Mouse (Mus musculus) hindbrain, embryonic 13.5 days (tissue): ENCODE results near the gene B3gnt8. TPM values are rescaled to one million over a fixed set of nuclear protein-coding genes. Genes with fewer than 3 reads are reported as not detected.

Source experiments
- ATAC-seq: fragments of 200-750 bp; cut with Nextera tagmentation; 2 replicates; pipeline ENCODE4 v1.8.0; 2017; ENCODE audit warnings: moderate TSS enrichment; ENCODE audit not compliant: low FRiP score
- H3K27ac ChIP-seq: fragments of 300-500 bp; sonication (generic); 2 replicates; pipeline ENCODE4 v1.5.1; 2015; ENCODE audit warnings: inconsistent platforms, mild to moderate bottlenecking, moderate library complexity
- H3K27me3 ChIP-seq: fragments of 300-500 bp; sonication (generic); 2 replicates; pipeline ENCODE4 v1.6.1; 2015; ENCODE audit warnings: mild to moderate bottlenecking, inconsistent platforms
- H3K36me3 ChIP-seq: fragments of 300-500 bp; sonication (generic); 2 replicates; pipeline ENCODE4 v1.6.1; 2015; ENCODE audit warnings: mild to moderate bottlenecking, inconsistent platforms
- H3K4me1 ChIP-seq: fragments of 300-500 bp; sonication (generic); replicated peaks from 2 replicates; pipeline ENCODE4 v1.6.1; 2015; ENCODE audit warnings: inconsistent platforms
- H3K4me2 ChIP-seq: fragments of 300-500 bp; sonication (generic); 2 replicates; pipeline ENCODE4 v1.6.1; 2015; ENCODE audit warnings: inconsistent platforms, mild to moderate bottlenecking, moderate library complexity
- H3K4me3 ChIP-seq: fragments of 300-500 bp; sonication (generic); 2 replicates; pipeline ENCODE4 v1.5.1; 2015; ENCODE audit warnings: mild to moderate bottlenecking, inconsistent platforms
- H3K9ac ChIP-seq: fragments of 300-500 bp; sonication (generic); 2 replicates; pipeline ENCODE4 v1.6.1; 2015; ENCODE audit warnings: mild to moderate bottlenecking, inconsistent platforms
- H3K9me3 ChIP-seq: fragments of 300-500 bp; sonication (generic); 2 replicates; pipeline ENCODE4 v1.6.1; 2016; ENCODE audit warnings: inconsistent platforms
- WGBS: fragments of 180-500 bp; shearing (Covaris S2); methylation state at CpG from one replicate; pipeline ENCODE4 v1.1.7; 2015; 5-methylcytosine and 5-hydroxymethylcytosine counted together
- polyA plus RNA-seq: library from polyadenylated mRNA; unstranded; fragments of >200 nt; fragmentation: Nextera tagmentation; extraction: Ambion mirVana; gene quantifications from 2 replicates; pipeline ENCODE4 v1.2.1, GENCODE M21; 2015

Gene B3gnt8
- polyA plus RNA-seq, 1 experiment from 2014 or later, result 1.0 TPM

DNA sequence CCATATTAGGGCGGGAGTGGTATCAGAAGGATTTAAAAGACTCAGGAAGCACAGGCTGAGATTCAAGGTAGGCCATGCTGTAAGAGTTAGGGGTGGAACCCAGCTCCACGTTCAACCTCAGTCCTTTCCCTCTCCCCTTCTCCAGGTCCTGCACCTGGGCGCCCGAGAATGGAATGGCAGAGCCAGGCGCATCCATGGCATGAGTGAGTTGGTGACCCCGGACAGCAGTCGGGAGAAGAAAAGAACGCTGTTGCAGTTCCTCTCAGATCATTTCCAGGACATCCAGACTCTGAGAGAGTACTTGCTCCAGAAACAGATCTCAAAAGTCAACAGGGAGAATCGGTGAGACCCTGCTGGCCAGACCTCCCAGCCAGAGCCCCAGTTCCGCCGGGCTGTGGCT is 5.7 kb upstream of the B3gnt8 start:
- ATAC-seq, result no peak
- Histone ChIP-seq H3K4me1 (peaks cover 7% of the 10 kb centered on the region), H3K27ac (no peak overlapping the region), H3K9me3 (no peaks in the 10 kb centered on the region), H3K36me3 (peaks cover 48% of the 10 kb centered on the region), H3K4me3 (no peak overlapping the region), H3K4me2 (no peak overlapping the region), H3K9ac (no peak overlapping the region), H3K27me3 (peaks cover 6% of the 10 kb centered on the region; the same call in 1 of the 2 replicates)
- WGBS, result 92% methylated on average over 11 of the region's 11 CpGs

DNA sequence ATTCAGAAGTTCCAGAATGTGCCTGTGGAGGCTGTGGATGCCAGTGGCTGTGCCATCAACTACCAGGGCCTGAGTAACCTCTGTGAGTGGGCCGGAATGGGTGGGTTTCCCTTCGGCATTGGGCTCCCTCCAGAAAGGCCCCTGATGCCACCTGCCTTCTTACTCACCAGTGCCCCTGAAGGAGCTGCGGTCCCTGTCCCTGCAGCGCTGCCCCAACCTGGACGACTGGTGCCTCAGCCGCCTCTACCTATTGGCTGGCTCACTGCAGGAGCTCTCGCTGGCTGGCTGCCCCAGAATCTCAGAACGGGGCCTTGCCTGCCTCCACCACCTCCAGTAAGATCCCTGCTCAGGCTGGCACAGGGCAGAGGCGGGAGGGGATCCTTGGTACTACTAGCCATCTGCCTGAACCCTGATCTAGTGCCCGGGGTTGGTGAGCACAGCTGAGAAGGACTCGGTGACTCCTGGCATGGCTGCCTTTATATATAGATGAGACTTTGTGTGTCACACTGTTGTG is 2.5 kb upstream of the B3gnt8 start:
- no peak overlapping the region for H3K27ac ChIP-seq
- WGBS, result 90% methylated on average over 11 of the region's 11 CpGs
- ATAC-seq, result no peak
- H3K9ac ChIP-seq, result no peak overlapping the region
- H3K9me3 ChIP-seq, result no peaks in the 10 kb centered on the region
- H3K4me3 ChIP-seq, result no peak overlapping the region
- H3K4me2 ChIP-seq, result no peak overlapping the region
- peaks cover 27% of the 10 kb centered on the region for H3K4me1 ChIP-seq
- peaks cover 54% of the 10 kb centered on the region for H3K36me3 ChIP-seq
- peaks cover 27% of the 10 kb centered on the region for H3K27me3 ChIP-seq

DNA sequence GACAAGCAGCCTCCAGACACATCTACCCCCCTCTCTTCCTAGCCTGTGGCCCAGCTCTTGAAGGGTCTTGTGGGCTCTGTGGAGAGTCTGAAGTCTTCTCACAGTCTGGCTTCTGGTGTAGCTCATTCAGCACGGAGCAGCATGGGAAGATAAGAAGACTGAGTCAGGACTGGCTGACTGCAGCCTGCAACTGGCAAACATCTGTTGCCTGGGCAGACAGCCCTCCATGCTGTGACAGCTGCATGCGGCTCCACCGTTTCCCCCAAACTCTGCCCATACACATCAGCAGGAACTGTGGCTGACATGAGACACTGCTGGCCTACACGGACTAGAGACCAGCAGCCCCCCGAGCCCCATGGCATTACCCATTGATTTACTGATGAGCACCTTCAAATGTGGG is 1.6 kb upstream of the B3gnt8 start:
- Histone ChIP-seq H3K27me3 (peaks cover 36% of the 10 kb centered on the region), H3K9me3 (no peaks in the 10 kb centered on the region), H3K27ac (no peak overlapping the region), H3K4me2 (no peak overlapping the region), H3K36me3 (peaks cover 63% of the 10 kb centered on the region), H3K4me1 (peaks cover 24% of the 10 kb centered on the region), H3K9ac (no peak overlapping the region), H3K4me3 (no peak overlapping the region)
- WGBS, result 83% methylated on average over 5 of the region's 5 CpGs
- ATAC-seq, result no peak

DNA sequence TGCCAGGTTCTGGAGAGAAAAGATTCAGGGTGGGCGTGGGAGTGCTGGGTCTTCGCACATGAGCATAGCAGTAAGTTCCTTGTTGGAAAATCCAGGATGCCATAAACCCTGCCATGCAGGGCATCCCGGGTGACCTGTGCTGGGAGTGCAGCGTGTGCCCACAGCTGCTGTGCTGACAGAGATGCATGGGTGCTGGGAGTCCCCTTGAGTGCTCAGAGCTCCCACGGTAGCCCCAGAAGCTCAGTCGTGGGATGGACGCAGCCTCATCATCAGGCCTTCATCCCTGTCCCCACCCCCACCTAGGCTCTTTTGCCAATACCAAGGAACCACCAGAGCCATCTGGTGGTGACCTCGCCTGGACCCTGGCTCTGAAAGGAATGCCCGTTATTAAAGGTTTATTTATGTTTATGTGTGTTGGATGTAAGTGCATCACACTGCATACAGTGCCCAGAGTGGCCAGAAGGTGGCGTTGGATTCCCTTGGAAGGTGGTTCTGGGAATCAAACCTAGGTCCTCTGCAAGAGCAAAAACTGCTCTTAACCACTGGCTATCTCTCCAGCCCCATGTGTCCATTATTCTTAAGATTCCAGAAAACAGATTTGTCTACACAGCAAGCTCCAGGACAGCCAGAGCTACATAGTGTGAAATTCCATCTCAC is 732 bp upstream of the B3gnt8 start:
- peaks cover 72% of the 10 kb centered on the region for H3K36me3 ChIP-seq
- no peak overlapping the region for H3K4me3 ChIP-seq
- peaks cover 36% of the 10 kb centered on the region for H3K27me3 ChIP-seq
- ATAC-seq, result no peak
- no peak overlapping the region for H3K9ac ChIP-seq
- H3K9me3 ChIP-seq, result no peaks in the 10 kb centered on the region
- H3K27ac ChIP-seq, result no peak overlapping the region
- no peak overlapping the region for H3K4me2 ChIP-seq
- H3K4me1 ChIP-seq, result peaks cover 20% of the 10 kb centered on the region
- 77% methylated on average over 10 of the region's 10 CpGs for WGBS

DNA sequence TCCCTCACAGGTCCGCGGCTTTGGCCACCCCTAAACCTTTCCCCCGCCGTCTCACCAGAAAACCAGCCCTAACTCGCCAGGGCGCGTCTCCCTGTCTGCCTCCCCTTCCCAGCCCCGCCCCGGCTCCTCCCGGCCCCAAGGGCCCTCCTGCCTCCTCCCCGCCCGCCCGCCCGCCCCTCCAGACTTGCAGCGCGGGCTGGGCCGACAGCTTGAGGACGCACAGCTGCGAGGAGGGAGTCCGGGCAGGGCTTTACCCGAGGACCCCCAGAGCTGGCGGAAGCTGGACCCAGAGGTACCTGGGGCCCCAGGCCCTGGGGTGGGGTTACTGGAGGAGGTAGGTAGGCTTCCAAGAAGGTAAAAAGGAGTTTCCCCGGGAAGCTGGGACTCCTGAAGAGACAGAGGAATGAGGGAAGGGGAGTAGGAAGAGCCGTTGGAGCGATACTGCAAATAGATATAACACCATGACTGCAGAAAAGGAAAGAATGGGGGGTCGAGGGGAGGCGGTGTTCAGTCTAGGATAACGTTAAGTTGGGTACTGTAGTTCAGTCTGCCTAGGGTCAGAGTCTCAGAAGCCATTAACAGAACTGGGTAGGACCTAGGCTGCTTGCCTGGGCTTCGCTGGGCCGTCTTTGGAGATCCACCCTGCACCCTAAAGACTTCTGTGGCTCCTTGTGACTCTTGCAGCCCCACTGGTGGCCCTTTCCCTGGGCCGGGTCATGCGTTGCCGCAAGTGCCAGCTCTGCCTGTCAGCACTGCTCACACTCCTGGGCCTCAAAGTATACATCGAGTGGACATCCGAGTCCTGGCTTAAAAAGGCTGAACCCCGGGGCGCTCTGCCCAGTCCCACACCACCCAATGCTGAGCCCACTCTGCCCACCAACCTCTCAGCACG is 1.2 kb downstream of the B3gnt8 start:
- Histone ChIP-seq H3K27ac (no peak overlapping the region), H3K4me1 (peaks cover 20% of the 10 kb centered on the region), H3K4me3 (peak overlapping the region; percentile 19), H3K4me2 (peak overlapping the region; percentile 45), H3K27me3 (peaks cover 36% of the 10 kb centered on the region), H3K36me3 (peaks cover 74% of the 10 kb centered on the region), H3K9me3 (no peaks in the 10 kb centered on the region), H3K9ac (peak overlapping the region; percentile 64)
- WGBS, result 19% methylated on average over 38 of the region's 38 CpGs
- ATAC-seq, result peak; percentile 11; the same call in 1 of the 2 replicates

DNA sequence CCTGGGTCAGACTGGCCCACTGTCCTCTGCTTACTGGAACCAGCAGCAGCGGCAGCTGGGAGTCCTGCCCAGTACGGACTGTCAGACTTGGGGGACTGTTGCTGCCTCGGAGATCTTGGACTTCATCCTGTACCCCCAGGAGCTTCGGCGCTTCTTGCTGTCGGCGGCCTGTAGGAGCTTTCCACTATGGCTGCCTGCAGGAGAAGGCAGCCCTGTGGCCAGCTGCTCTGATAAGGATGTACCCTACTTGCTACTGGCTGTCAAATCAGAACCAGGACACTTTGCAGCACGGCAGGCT is 1.8 kb downstream of the B3gnt8 start:
- Histone ChIP-seq H3K4me3 (no peak overlapping the region), H3K9me3 (no peaks in the 10 kb centered on the region), H3K4me2 (no peak overlapping the region), H3K36me3 (peaks cover 74% of the 10 kb centered on the region), H3K4me1 (peaks cover 20% of the 10 kb centered on the region), H3K9ac (no peak overlapping the region), H3K27me3 (peaks cover 36% of the 10 kb centered on the region), H3K27ac (no peak overlapping the region)
- ATAC-seq, result no peak
- WGBS, result 72% methylated on average over 8 of the region's 8 CpGs

DNA sequence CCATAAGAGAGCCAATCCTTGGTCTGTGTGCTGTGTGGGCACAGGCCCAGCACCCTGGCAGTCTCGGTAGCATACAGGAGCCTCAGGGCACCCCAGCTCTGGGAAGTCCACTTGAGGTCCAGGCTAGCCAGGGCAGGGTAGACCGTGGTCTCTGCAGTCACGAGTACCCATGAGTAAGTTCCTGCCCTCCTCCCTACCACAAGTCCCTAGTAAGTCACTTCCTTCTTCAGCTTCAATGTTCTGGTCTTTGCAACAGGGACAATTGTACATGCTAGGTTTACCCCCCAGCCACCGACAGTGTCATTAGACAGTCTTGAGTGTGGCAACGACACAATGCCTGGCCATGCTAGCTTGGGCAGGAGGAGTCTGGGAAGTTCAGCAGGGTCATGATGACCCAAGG is 6.2 kb downstream of the B3gnt8 start:
- ATAC-seq, result no peak
- Histone ChIP-seq H3K4me1 (peaks cover 5% of the 10 kb centered on the region), H3K4me3 (no peak overlapping the region), H3K36me3 (peaks cover 83% of the 10 kb centered on the region), H3K27me3 (peaks cover 22% of the 10 kb centered on the region), H3K9me3 (no peaks in the 10 kb centered on the region), H3K27ac (no peak overlapping the region), H3K9ac (no peak overlapping the region), H3K4me2 (no peak overlapping the region)
- 96% methylated on average over 5 of the region's 5 CpGs for WGBS

DNA sequence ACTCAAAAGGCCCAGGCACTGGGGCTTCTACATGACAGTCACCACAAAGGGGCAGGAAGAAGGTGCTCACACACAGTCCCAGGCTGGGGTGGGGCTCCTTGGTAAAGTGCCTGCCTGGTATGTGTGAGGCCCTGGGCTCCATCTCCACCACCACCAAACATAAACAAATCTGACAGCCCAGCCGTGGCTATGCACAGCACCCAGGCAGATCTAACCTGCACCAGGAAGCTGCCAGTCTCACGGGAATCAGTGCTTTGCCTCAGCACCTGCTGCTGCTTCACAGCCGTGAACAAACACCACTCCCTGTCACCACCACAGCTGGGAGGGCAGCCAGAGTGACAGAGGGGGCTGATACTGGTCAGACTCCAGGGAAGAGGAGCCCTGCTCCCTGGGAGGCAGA is 9.9 kb downstream of the B3gnt8 start:
- no peak for ATAC-seq
- Histone ChIP-seq H3K9ac (no peak overlapping the region; the same call in 1 of the 2 replicates), H3K36me3 (peaks cover 87% of the 10 kb centered on the region), H3K4me1 (no peaks in the 10 kb centered on the region), H3K4me3 (no peak overlapping the region), H3K27ac (no peak overlapping the region), H3K9me3 (no peaks in the 10 kb centered on the region), H3K27me3 (no peaks in the 10 kb centered on the region), H3K4me2 (no peak overlapping the region)
- WGBS, result 86% methylated on average over 3 of the region's 3 CpGs

DNA sequence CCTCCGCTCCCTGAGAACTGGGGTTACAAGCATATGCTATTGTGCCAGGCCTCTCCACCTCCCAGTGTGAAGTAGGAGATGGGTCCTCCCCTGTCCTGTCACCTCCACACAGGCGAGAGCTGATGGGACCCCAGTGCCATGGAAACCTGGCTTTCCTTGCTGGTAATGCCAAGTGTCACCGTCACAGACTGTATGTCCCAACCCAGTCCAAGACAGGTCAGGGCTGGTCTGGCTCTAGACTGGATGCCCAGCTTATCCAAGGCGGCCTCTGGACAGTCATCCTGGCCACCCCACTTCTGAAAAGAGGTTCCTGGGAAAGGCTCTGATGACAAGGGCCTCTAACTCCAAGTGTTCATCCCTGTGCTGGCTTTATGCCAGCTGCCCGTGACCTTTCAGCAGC is 10.6 kb downstream of the B3gnt8 start:
- no peak overlapping the region for H3K4me2 ChIP-seq
- H3K27ac ChIP-seq, result no peak overlapping the region
- 93% methylated on average over 5 of the region's 5 CpGs for WGBS
- no peak for ATAC-seq
- H3K4me3 ChIP-seq, result no peak overlapping the region
- H3K36me3 ChIP-seq, result peaks cover 84% of the 10 kb centered on the region
- no peaks in the 10 kb centered on the region for H3K4me1 ChIP-seq
- H3K9me3 ChIP-seq, result no peaks in the 10 kb centered on the region
- no peak overlapping the region for H3K9ac ChIP-seq
- no peaks in the 10 kb centered on the region for H3K27me3 ChIP-seq

DNA sequence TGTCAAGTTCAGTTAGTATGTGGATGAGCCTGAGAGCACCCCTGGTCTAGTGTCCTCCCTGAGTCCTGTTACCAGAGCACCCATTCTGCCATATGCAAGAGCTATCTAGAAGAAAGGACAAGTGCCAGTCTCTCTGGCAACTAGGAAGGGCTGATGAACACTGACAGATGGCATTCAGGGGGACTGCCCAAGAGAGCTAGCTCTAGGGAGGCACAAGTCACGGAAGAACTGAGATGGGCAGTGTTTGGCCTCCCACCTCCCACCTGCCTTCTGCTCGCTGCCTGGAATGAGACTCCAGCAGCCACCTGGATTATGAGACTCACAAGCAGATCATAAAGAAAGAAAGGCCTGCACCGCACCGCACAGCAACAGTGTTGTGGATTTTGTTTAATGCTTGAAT is 13.3 kb downstream of the B3gnt8 start:
- Histone ChIP-seq H3K27ac (no peak overlapping the region), H3K36me3 (peaks cover 61% of the 10 kb centered on the region), H3K4me1 (no peaks in the 10 kb centered on the region), H3K4me3 (no peak overlapping the region), H3K4me2 (no peak overlapping the region), H3K9ac (no peak overlapping the region), H3K27me3 (no peaks in the 10 kb centered on the region), H3K9me3 (no peaks in the 10 kb centered on the region)
- no peak for ATAC-seq
- 89% methylated on average over 4 of the region's 4 CpGs for WGBS

DNA sequence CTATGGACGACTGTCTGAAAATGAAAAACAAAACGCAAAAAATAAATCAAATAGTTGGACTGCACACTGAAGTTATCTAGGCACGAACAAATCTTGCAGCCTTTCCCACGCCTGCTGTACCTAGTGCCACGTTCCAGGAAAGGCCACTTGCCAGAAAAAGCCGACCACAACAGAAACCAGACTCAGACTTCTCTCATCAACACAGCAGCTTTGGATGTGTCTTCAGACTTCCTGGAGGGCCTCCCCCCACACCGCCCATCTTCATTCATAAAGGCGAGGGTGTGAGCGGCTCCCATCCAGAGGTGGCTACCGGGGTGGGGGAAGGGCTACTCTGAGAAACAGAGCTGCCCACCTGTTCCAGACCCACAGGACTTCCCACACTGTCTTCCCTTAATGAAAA is 17.7 kb downstream of the B3gnt8 start:
- H3K9me3 ChIP-seq, result no peaks in the 10 kb centered on the region
- 86% methylated on average over 10 of the region's 10 CpGs for WGBS

DNA sequence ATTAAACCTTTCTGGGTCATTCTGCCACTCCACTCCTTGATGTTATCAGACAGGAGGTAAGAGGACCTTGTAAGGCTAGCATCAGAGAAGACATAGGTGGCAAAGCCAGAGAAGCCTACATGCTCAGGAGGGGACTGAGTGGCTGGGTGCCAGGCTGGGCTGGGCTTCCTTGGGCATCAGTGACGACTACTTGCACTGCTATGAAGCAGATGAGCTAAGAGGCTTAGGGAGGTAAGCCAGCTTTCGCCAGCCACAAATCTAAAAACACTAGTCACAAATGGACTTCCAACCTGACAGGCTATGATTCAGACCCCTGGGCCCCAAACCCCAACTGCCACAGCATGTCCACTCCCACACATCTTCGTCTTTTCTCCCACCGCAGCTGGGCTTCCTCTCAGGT is 18.2 kb downstream of the B3gnt8 start:
- Histone ChIP-seq H3K27me3 (no peaks in the 10 kb centered on the region), H3K27ac (no peak overlapping the region), H3K4me2 (no peak overlapping the region), H3K4me3 (no peak overlapping the region), H3K36me3 (peaks cover 28% of the 10 kb centered on the region), H3K9ac (no peak overlapping the region), H3K4me1 (no peaks in the 10 kb centered on the region), H3K9me3 (no peaks in the 10 kb centered on the region)
- WGBS, result 89% methylated on average over 4 of the region's 4 CpGs
- no peak for ATAC-seq

More for the DNA sequence above, 17.7 kb downstream of the B3gnt8 start:
- no peaks in the 10 kb centered on the region for H3K4me1 ChIP-seq
- H3K9ac ChIP-seq, result no peak overlapping the region
- no peaks in the 10 kb centered on the region for H3K27me3 ChIP-seq
- H3K27ac ChIP-seq, result no peak overlapping the region
- no peak for ATAC-seq
- no peak overlapping the region for H3K4me2 ChIP-seq
- peaks cover 33% of the 10 kb centered on the region for H3K36me3 ChIP-seq
- no peak overlapping the region for H3K4me3 ChIP-seq

DNA sequence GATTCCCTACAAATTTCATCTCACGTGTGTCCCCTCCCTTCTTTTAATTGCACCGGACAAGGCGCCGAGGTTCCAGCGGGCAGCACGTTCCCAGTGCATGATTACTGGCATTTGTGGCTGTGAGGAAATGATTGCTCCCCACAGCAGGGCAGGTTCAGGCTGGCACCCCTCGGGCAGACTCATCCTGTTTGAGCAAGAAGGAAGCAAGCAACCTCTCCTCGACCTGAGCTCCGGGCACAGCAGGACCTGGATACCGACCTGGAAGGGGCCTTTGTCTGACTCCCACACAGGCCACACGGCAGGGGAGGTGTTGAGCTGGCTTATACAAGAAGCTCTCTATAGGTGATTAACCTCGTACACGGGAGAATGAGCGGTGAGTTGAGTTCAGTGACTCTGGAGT is 18.6 kb downstream of the B3gnt8 start:
- H3K27me3 ChIP-seq, result no peaks in the 10 kb centered on the region
- H3K9ac ChIP-seq, result no peak overlapping the region
- H3K4me3 ChIP-seq, result no peak overlapping the region
- no peaks in the 10 kb centered on the region for H3K4me1 ChIP-seq
- H3K9me3 ChIP-seq, result no peaks in the 10 kb centered on the region
- ATAC-seq, result no peak
- peaks cover 24% of the 10 kb centered on the region for H3K36me3 ChIP-seq
- 57% methylated on average over 14 of the region's 14 CpGs for WGBS
- H3K4me2 ChIP-seq, result no peak overlapping the region
- H3K27ac ChIP-seq, result no peak overlapping the region
